Mouse (Mus musculus): ENCODE measurements around the gene Tssk2.

Tssk2 gene

DNA sequence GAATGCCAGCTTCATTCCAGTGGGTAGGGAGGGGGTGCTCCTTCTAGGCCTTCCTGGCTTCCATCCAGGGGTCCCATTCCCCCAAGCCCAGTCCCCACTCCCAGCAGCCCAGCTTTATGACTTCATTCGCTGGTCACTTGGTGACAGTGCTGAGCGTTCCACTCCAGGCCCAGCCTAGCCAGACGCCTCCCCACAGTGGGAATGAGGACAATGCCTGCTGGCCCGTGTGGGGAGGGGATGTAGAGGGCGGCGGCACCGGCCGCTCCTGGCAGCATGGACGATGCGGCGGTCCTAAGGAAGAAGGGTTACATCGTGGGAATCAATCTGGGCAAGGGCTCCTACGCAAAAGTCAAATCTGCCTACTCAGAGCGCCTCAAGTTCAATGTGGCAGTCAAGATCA is at the start of gene Tssk2, which contains the start of gene Dgcr2:
Gene Tssk2 (plus strand): TSS at position 176 of the 400 bp plus-strand sequence.
Gene Dgcr2 (minus strand): TSS at position 101 of the 400 bp plus-strand sequence.
- DNase-seq = no peak

- DNase-seq = no peak
Observed at GRCm38 (mm10) chr16:17848928-17849327, 49.5 kb upstream of the Tssk2 start.

DNA sequence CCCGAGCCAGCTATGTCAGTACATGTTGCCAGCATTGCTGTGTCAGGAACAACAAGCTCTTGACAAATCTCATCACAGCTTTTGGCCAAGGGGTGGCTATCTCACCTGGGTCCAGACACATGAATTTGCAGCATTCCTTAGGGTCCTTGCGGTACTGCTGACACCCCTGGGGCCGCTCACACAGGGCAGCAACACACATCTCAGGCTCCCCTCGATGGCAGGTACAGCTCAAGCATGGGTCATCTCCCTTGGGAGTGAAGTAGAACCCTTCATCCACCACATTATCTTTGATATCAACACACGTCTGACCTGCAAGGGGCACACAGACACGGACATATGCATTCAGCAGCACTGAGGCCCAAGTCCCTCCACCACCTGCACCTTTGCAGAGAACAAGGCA is 49.0 kb upstream of the Tssk2 start:
- DNase-seq = no peak

DNA sequence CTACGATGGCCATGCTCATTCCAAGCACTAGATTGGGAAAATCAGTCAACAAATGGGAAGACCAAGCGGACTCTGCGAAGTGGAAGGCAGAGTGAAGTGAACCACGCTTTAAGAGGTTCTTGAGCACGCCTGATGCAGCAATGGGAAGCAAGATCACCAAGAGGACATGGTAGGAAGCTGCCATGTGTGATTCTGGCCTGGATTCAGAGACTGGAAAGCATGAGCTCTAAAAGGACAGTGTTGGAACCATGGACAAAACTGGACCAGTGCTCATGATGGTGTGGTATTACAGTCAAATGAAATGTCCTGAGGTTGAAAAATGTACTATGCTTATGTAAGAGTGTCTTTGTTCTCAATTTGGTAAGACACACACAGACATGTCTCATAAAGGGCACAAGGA is 47.1 kb upstream of the Tssk2 start:
- no peak for DNase-seq

GRCm38 (mm10) chr16:17851860-17852259 is 46.6 kb upstream of the Tssk2 start:
- DNase-seq = no peak

- no peak for DNase-seq
Observed at GRCm38 (mm10) chr16:17853263-17853662, 45.2 kb upstream of the Tssk2 start.

- DNase-seq = no peak
Observed at GRCm38 (mm10) chr16:17857157-17857556, 41.3 kb upstream of the Tssk2 start.

GRCm38 (mm10) chr16:17858592-17858991 is 39.8 kb upstream of the Tssk2 start:
- peak; percentile 41 for DNase-seq

DNA sequence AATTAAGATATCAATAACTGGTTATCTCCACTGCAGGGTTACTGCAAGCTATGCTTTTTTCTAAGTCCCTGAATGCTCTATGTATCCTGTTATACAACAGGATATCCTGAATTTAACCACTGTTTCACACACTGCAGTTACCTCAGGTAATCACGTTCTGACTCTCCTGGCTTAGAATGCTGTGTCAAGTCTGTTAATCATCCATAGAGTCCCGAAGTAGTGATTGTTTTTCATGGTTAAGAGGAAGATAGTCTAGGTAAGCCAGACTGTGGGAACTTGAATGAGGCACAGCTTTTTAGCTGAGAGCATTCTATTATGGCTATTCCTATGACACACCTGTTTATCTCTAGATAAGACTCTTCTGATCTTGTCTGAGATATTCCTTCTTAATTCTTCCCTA is 33.1 kb upstream of the Tssk2 start:
- DNase-seq = no peak

DNA sequence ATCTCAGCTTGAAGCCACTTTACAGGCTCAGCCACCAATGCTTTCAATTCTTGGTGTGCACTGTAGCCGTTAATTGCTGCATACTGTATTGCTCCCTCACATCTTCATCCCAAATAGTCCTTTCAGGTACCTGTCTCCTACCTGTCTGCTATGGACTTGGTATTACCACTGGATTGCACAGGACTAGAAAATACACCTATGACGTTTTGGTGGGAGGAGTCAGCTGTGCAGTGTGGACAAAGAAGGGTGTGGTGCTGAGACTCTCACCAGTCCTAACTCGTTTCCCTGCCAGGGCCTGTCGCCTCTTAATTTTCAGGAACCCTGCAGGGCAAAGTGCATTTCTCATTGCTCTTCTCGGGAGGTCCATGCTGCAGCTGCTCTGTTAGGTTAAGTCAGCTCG is 32.7 kb upstream of the Tssk2 start:
- DNase-seq = no peak

- DNase-seq = no peak
Observed at GRCm38 (mm10) chr16:17871248-17871647, 27.2 kb upstream of the Tssk2 start.

- peak; percentile 10 for DNase-seq
Observed at GRCm38 (mm10) chr16:17872995-17873394, 25.4 kb upstream of the Tssk2 start.

DNA sequence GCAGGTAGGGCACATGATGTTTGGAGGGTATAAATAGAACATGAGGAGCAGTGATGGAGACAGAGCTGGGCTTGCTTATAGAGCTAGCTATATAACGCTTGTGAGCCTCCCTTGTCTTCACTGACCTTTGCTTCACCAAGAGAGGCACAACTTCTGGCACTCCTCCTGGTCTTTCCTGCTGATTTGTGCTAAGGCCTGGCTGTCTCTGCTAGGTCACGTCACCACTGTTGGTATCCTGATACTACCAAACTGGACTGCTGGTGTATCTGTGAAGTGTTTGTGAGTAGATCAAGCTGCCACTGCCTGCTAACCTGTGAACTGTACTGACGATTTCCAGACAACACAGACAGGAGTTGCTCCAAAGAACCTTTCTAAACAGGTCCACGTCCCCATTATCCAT is 23.3 kb upstream of the Tssk2 start:
- no peak for DNase-seq

DNA sequence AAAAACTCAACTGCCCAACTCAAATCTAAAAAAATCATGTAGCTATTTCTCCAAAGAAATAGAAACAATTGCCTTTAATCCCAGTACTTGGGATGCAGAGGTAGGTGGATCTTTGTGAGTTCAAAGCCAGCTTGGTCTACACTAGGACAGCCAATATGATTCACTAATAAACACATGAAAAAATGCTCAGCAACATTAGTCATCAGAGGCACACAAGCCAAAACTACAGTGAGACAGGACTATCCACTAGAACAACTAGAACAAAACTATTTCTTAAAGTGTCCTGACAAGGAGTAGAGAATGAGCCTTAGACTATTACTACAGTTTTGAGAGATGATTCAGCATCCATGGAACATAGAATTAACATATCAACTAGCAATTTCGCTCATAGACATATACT is 22.3 kb upstream of the Tssk2 start:
- DNase-seq = no peak

DNA sequence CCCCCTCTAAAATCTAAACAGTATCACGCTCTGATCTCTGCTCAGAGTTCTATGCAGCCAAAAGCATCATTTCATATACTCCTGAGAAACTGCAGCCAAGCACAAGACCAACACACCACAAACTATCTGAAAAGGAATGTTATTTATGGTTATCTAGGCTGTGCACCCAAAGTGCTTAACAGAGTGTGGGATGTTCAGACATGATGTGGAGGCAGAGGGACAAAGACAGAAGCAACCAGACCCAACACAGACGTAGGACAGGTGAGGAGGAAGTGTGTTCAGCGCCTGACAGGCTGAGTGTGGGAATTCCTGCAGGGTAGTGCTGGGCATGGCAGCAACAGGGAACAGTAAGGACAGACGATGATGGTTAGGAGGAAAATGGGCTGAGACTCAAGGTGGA is 18.9 kb upstream of the Tssk2 start:
- DNase-seq = no peak

DNA sequence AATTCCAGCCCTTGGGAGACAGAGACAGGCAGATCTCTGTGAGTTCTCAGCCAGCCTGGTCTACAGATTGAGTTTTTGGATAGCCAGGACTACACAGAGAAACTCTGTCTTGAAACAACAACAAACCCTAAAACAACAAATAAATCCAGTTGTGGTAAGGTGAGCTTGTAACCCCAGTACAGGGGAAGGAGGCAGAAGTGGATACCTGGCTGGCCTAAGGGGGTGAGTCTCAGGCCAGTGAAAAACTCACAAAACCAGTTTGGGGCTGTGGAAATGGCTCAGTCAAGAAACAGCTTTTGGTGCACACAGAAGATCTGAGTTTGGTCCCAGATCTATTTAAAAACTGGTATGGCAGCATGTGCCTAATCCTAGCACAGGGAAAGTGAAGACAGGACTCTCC is 16.2 kb upstream of the Tssk2 start:
- no peak for DNase-seq

- no peak for DNase-seq
Observed at GRCm38 (mm10) chr16:17884116-17884515, 14.3 kb upstream of the Tssk2 start.

GRCm38 (mm10) chr16:17889689-17890341 is 8.6 kb upstream of the Tssk2 start:
- no peak for DNase-seq

- DNase-seq = no peak
Observed at GRCm38 (mm10) chr16:17890342-17890727, 8.1 kb upstream of the Tssk2 start.

- DNase-seq = peak; percentile 76
Observed at GRCm38 (mm10) chr16:17890917-17891566, 7.4 kb upstream of the Tssk2 start.

- DNase-seq = peak; percentile 100
Observed at GRCm38 (mm10) chr16:17891567-17891959, 6.9 kb upstream of the Tssk2 start, which contains the start of gene Gm20518. Gm20518 (minus strand) TSS chr16:17891671.

DNA sequence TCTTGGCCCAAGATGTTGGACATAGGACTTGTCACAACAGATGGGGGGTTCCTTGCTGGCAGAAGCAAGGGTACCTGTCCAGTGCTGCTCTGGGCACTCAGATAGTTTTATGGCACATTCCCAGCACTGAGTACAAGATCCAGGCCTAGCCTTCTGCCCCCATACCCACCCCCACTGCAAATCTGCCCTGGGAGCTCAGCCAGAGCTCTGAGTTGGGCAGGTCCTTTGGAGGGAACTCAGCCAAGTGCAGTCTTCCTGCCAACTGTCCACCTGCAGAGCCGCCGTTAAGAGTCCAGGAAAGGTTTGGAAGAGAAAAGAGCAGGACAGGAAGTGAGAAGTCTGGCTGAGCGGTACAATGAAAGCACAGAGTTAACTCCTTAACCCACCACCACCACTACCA is 5.8 kb upstream of the Tssk2 start:
- no peak for DNase-seq

DNA sequence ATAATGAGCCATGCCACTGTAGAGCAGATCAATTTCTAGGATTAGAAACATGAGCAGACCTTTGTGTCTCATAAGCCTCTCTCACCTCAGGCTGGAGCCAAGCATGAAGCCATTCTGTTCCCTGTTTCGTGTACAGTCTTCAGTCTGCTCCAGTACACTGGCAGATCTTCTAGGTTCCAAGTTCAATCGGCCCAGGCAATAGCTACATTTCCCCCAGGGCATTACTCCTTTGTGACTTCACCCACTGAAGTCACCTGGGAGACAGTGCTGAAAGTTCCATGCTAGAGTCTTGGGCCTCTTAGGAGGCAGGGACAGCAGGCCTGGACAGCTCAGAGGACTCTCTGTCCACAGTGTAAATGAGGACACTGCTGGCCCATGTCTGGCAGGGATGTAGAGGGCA is 4.5 kb upstream of the Tssk2 start, which contains the start of gene Tssk1:
Gene Tssk1 (plus strand): TSS at position 301 of the 400 bp plus-strand sequence.
- DNase-seq = no peak

- no peak for DNase-seq
Observed at GRCm38 (mm10) chr16:17896091-17896490, 2.3 kb upstream of the Tssk2 start.

All from liver (tissue).